Mouse (Mus musculus) midbrain, postnatal 0 days (tissue): ENCODE data around the gene Klk1. TPM values are rescaled to one million over a fixed set of nuclear protein-coding genes. Genes with fewer than 3 reads are reported as not detected.
"Not testable (repeated sequence)": the region's sequence is repeated elsewhere in the genome, so short reads cannot be mapped to it uniquely, and the experiment has no call there.

Experiments used
- ATAC-seq: fragments of 200-750 bp; cut with Nextera tagmentation; 2 replicates; pipeline ENCODE4 v1.8.0; 2017; ENCODE audit warnings: moderate number of reproducible peaks, mild to moderate bottlenecking, moderate TSS enrichment, moderate library complexity; ENCODE audit not compliant: low FRiP score
- DNase-seq: peaks from one replicate; pipeline ENCODE4 v3.0.0-alpha.2; 2015; ENCODE audit warnings: low spot score
- H3K27ac ChIP-seq: fragments of 300-500 bp; sonication (generic); 2 replicates; pipeline ENCODE4 v1.5.1; 2014; ENCODE audit warnings: low read depth, mild to moderate bottlenecking, low read length, mixed read lengths
- H3K27me3 ChIP-seq: fragments of 300-500 bp; sonication (generic); 2 replicates; pipeline ENCODE4 v1.6.1; 2014; ENCODE audit warnings: low read length, control low read depth, mixed read lengths; ENCODE audit not compliant: insufficient read depth
- H3K36me3 ChIP-seq: fragments of 300-500 bp; sonication (generic); 2 replicates; pipeline ENCODE4 v1.6.1; 2014; ENCODE audit warnings: low read length, control low read depth, mixed read lengths; ENCODE audit not compliant: insufficient read depth
- H3K4me1 ChIP-seq: fragments of 300-500 bp; sonication (generic); 2 replicates; pipeline ENCODE4 v1.6.1; 2014; ENCODE audit warnings: mild to moderate bottlenecking, control low read depth, antibody characterized with exemption, low read length, mixed read lengths; ENCODE audit not compliant: insufficient read depth
- H3K4me2 ChIP-seq: fragments of 300-500 bp; sonication (generic); 2 replicates; pipeline ENCODE4 v1.6.1; 2014; ENCODE audit warnings: low read depth, mild to moderate bottlenecking, low read length, mixed read lengths; ENCODE audit not compliant: poor library complexity, severe bottlenecking
- H3K4me3 ChIP-seq: fragments of 300-500 bp; sonication (generic); 2 replicates; pipeline ENCODE4 v1.5.1; 2014; ENCODE audit warnings: low read depth, mild to moderate bottlenecking, low read length, moderate library complexity
- H3K9ac ChIP-seq: fragments of 300-500 bp; sonication (generic); replicated peaks from 2 replicates; pipeline ENCODE4 v1.6.1; 2014; ENCODE audit warnings: mild to moderate bottlenecking, low read length, moderate library complexity, mixed read lengths; ENCODE audit not compliant: poor library complexity, severe bottlenecking
- H3K9me3 ChIP-seq: fragments of 300-500 bp; sonication (generic); 2 replicates; pipeline ENCODE4 v1.6.1; 2016; ENCODE audit warnings: low read length, control low read depth
- CTCF ChIP-seq: IDR thresholded peaks from 2 replicates; pipeline ENCODE4 v1.5.1; 2016; ENCODE audit warnings: antibody characterized with exemption, mild to moderate bottlenecking
- WGBS: fragments of 180-500 bp; shearing (Covaris S2); extraction: QIAGEN DNeasy Blood & Tissue Kit; methylation state at CpG from one replicate; pipeline ENCODE4 v1.1.7; 2014; 5-methylcytosine and 5-hydroxymethylcytosine counted together
- polyA plus RNA-seq: library from polyadenylated mRNA; unstranded; fragments of >200 nt; fragmentation: Nextera tagmentation; extraction: Ambion mirVana; gene quantifications from 2 replicates; pipeline ENCODE4 v1.2.1, GENCODE M21; 2015
- total RNA-seq: library from RNA; depleted of rRNA; stranded (reverse); fragments of >200 nt; gene quantifications from 2 replicates; pipeline ENCODE4 v1.2.3, GENCODE M21; 2014; rRNA removed

Klk1 gene
- total RNA-seq (not detected in 2 replicates), polyA plus RNA-seq (not detected in 2 replicates)

GRCm38 (mm10) chr7:44225076-44225475, at the start of gene Klk1:
Gene Klk1 (plus strand): TSS chr7:44225360.
- Histone ChIP-seq H3K27me3 (no peaks in the 10 kb centered on the region), H3K9ac (no peak within 1 kb of the TSS), H3K4me2 (no peak within 1 kb of the TSS), H3K36me3 (no peaks in the 10 kb centered on the region), H3K27ac (no peak within 1 kb of the TSS), H3K4me3 (no peak within 1 kb of the TSS), H3K4me1 (no peaks in the 10 kb centered on the region), H3K9me3 (no peaks in the 10 kb centered on the region)
- no peak for DNase-seq
- TF ChIP-seq CTCF: no peak
- WGBS: 67% methylated on average over 1 of the region's 1 CpGs
- no peak for ATAC-seq

- H3K27ac ChIP-seq: no peak overlapping the region
- no peaks in the 10 kb centered on the region for H3K9me3 ChIP-seq
- 42% methylated on average over 9 of the region's 9 CpGs for WGBS
- no peaks in the 10 kb centered on the region for H3K36me3 ChIP-seq
- H3K9ac ChIP-seq: no peak overlapping the region
- H3K4me1 ChIP-seq: no peaks in the 10 kb centered on the region
- H3K4me2 ChIP-seq: no peak overlapping the region
- DNase-seq (no peak), ATAC-seq (no peak)
- no peak for TF ChIP-seq CTCF
- H3K27me3 ChIP-seq: no peaks in the 10 kb centered on the region
- no peak overlapping the region for H3K4me3 ChIP-seq
These were observed 45.7 kb upstream of the Klk1 start for GRCm38 (mm10) chr7:44179299-44180045.

- WGBS: 77% methylated on average over 8 of the region's 8 CpGs
- H3K27ac ChIP-seq, H3K27me3 ChIP-seq, H3K9me3 ChIP-seq, H3K4me1 ChIP-seq, H3K36me3 ChIP-seq, H3K9ac ChIP-seq, ATAC-seq, H3K4me2 ChIP-seq, H3K4me3 ChIP-seq, DNase-seq: not testable (repeated sequence)
These were observed 38.6 kb upstream of the Klk1 start for GRCm38 (mm10) chr7:44186516-44186915.

- H3K9me3 ChIP-seq, H3K4me2 ChIP-seq, H3K4me1 ChIP-seq, H3K27ac ChIP-seq, H3K27me3 ChIP-seq, DNase-seq, H3K4me3 ChIP-seq, ATAC-seq, H3K9ac ChIP-seq, H3K36me3 ChIP-seq: not testable (repeated sequence)
These were observed 37.2 kb upstream of the Klk1 start, which contains the start of gene Klk1b24 for GRCm38 (mm10) chr7:44187936-44188335. Gene Klk1b24 (plus strand): TSS chr7:44188236.

GRCm38 (mm10) chr7:44193466-44193865, 31.7 kb upstream of the Klk1 start:
- H3K9ac ChIP-seq, H3K4me1 ChIP-seq, H3K9me3 ChIP-seq, H3K36me3 ChIP-seq, DNase-seq, H3K27me3 ChIP-seq, H3K27ac ChIP-seq, H3K4me2 ChIP-seq, H3K4me3 ChIP-seq, ATAC-seq: not testable (repeated sequence)
- WGBS: 93% methylated on average over 1 of the region's 1 CpGs

- Histone ChIP-seq H3K4me1 (no peaks in the 10 kb centered on the region), H3K9me3 (no peaks in the 10 kb centered on the region), H3K27ac (no peak within 1 kb of the TSS), H3K36me3 (no peaks in the 10 kb centered on the region), H3K4me2 (no peak within 1 kb of the TSS), H3K27me3 (no peaks in the 10 kb centered on the region), H3K4me3 (no peak within 1 kb of the TSS), H3K9ac (no peak within 1 kb of the TSS)
- TF ChIP-seq CTCF: no peak
- DNase-seq (no peak), ATAC-seq (no peak)
- WGBS: 59% methylated on average over 3 of the region's 3 CpGs
These were observed 27.3 kb upstream of the Klk1 start, which contains the start of gene Klk1b3 for GRCm38 (mm10) chr7:44197891-44198290. Gene Klk1b3 (plus strand): TSS chr7:44198191.

GRCm38 (mm10) chr7:44207135-44207534, 18.0 kb upstream of the Klk1 start, which contains the start of gene Klk1b4:
Gene Klk1b4 (plus strand): TSS chr7:44207435.
- H3K4me1 ChIP-seq, DNase-seq, H3K27ac ChIP-seq, H3K4me3 ChIP-seq, H3K36me3 ChIP-seq, H3K9ac ChIP-seq, H3K9me3 ChIP-seq, H3K4me2 ChIP-seq, H3K27me3 ChIP-seq, ATAC-seq: not testable (repeated sequence)
- WGBS: 53% methylated on average over 3 of the region's 3 CpGs
